Mouse (Mus musculus): ENCODE measurements around the gene Apmap.

DNA sequence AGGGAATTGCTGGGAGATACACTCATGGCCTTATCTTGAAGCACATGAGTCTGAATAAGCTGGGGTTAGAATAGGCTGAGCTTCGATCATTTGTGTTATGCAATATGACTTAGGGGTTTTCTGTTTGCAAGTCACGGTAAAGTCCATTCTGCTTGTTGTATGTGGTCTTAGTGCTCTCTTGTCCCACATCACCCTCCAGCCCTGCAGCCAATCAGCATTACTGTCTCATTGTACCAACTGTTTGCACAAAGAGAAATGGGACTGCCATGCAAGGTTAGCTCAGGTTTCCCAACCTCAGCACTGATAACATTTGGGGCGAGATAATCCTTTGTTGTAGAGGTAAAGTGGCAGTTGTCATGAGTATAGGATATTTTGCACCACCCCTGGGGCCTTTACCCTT, 1.7 kb upstream of the Apmap start:
- TF ChIP-seq CTCF (IDR thresholded peaks at IDR 0.05; ENCODE audit: control insufficient read depth, insufficient read depth, low read length) (no peak), POLR2A (IDR thresholded peaks at IDR 0.05; ENCODE audit: borderline replicate concordance, control insufficient read depth, low read depth, low read length) (no peak)
